Mouse (Mus musculus) limb, embryonic 14.5 days (tissue): ENCODE data around the gene Map7. TPM values are rescaled to one million over a fixed set of nuclear protein-coding genes. Genes with fewer than 3 reads are reported as not detected.

Experiments
- ATAC-seq: fragments of 200-750 bp; cut with Nextera tagmentation; 2 replicates; pipeline ENCODE4 v1.8.0; 2017; ENCODE audit warnings: low read depth, moderate number of reproducible peaks, moderate TSS enrichment; ENCODE audit not compliant: low FRiP score
- DNase-seq: peaks from one replicate; pipeline ENCODE4 v3.0.0-alpha.2; 2015; ENCODE audit warnings: low spot score
- H3K27ac ChIP-seq: fragments of 300-500 bp; sonication (generic); replicated peaks from 2 replicates; pipeline ENCODE4 v1.5.1; 2014; ENCODE audit warnings: low read depth, mild to moderate bottlenecking, low read length, moderate library complexity, mixed read lengths
- H3K27me3 ChIP-seq: fragments of 300-500 bp; sonication (generic); 2 replicates; pipeline ENCODE4 v1.6.1; 2014; ENCODE audit warnings: low read length, mixed read lengths; ENCODE audit not compliant: control insufficient read depth, insufficient read depth
- H3K36me3 ChIP-seq: fragments of 300-500 bp; sonication (generic); 2 replicates; pipeline ENCODE4 v1.6.1; 2014; ENCODE audit warnings: mild to moderate bottlenecking, low read length, moderate library complexity, mixed read lengths; ENCODE audit not compliant: control insufficient read depth, insufficient read depth
- H3K4me1 ChIP-seq: fragments of 300-500 bp; sonication (generic); 2 replicates; pipeline ENCODE4 v1.6.1; 2014; ENCODE audit warnings: antibody characterized with exemption, low read length, mixed read lengths; ENCODE audit not compliant: control insufficient read depth, insufficient read depth
- H3K4me2 ChIP-seq: fragments of 300-500 bp; sonication (generic); replicated peaks from 2 replicates; pipeline ENCODE4 v1.6.1; 2014; ENCODE audit warnings: low read depth, mild to moderate bottlenecking, low read length, moderate library complexity; ENCODE audit not compliant: severe bottlenecking
- H3K4me3 ChIP-seq: fragments of 300-500 bp; sonication (generic); replicated peaks from 2 replicates; pipeline ENCODE4 v1.5.1; 2014; ENCODE audit warnings: low read length
- H3K9ac ChIP-seq: fragments of 300-500 bp; sonication (generic); 2 replicates; pipeline ENCODE4 v1.6.1; 2014; ENCODE audit warnings: mild to moderate bottlenecking, low read depth, low read length, moderate library complexity; ENCODE audit not compliant: severe bottlenecking
- H3K9me3 ChIP-seq: fragments of 300-500 bp; sonication (generic); 2 replicates; pipeline ENCODE4 v1.6.1; 2016; ENCODE audit warnings: low read length; ENCODE audit not compliant: control insufficient read depth
- POLR2A ChIP-seq: fragments of 200-500 bp; IDR thresholded peaks from 2 replicates; pipeline ENCODE4 v1.8.0; 2012; ENCODE audit warnings: inconsistent platforms, mild to moderate bottlenecking, moderate library complexity, borderline replicate concordance; ENCODE audit not compliant: insufficient read depth, insufficient read length; ENCODE audit errors: extremely low read depth
- WGBS: fragments of 180-500 bp; shearing (Covaris S2); extraction: QIAGEN DNeasy Blood & Tissue Kit; methylation state at CpG from one replicate; pipeline ENCODE4 v1.1.7; 2014; 5-methylcytosine and 5-hydroxymethylcytosine counted together
- polyA plus RNA-seq, 2 experiments: library from polyadenylated mRNA; depleted of rRNA in 1 of 2; stranded (reverse) in 1 of 2; unstranded in 1 of 2; fragments of >200 nt; fragmentation: Nextera tagmentation in 1 of 2; extraction: Ambion mirVana in 1 of 2; gene quantifications; 2 replicates each; pipeline versions ENCODE4 v1.2.1 to v1.2.3; 2012 to 2014

Map7 gene
- polyA plus RNA-seq, 2 experiments: 6.2 to 9.7 TPM

GRCm38 (mm10) chr10:20299114-20299513 lies 150.8 kb downstream of the Map7 start:
- Histone ChIP-seq H3K9ac (no peak overlapping the region), H3K36me3 (no peaks in the 10 kb centered on the region), H3K9me3 (no peaks in the 10 kb centered on the region), H3K4me1 (no peaks in the 10 kb centered on the region), H3K27ac (no peak overlapping the region), H3K27me3 (no peaks in the 10 kb centered on the region), H3K4me2 (no peak overlapping the region), H3K4me3 (no peak overlapping the region)
- DNase-seq: no peak
- TF ChIP-seq POLR2A: no peak
- no peak for ATAC-seq
- 77% methylated on average over 5 of the region's 5 CpGs for WGBS

GRCm38 (mm10) chr10:20310969-20311769 lies 162.9 kb downstream of the Map7 start:
- Histone ChIP-seq H3K9ac (peak overlapping the region; percentile 96), H3K27ac (peak overlapping the region; percentile 99), H3K36me3 (0 out of 2 replicates have a peak, but pooled peaks cover 2% of the 10 kb centered on the region), H3K4me3 (peak overlapping the region; percentile 85), H3K4me1 (peaks cover 16% of the 10 kb centered on the region), H3K4me2 (peak overlapping the region; percentile 82), H3K27me3 (no peaks in the 10 kb centered on the region), H3K9me3 (no peaks in the 10 kb centered on the region)
- TF ChIP-seq POLR2A: no peak
- ATAC-seq: no peak
- no peak for DNase-seq
- 47% methylated on average over 11 of the region's 11 CpGs for WGBS

- Histone ChIP-seq H3K9me3 (no peaks in the 10 kb centered on the region), H3K27me3 (no peaks in the 10 kb centered on the region), H3K4me3 (peak within 1 kb of the TSS; percentile 85), H3K27ac (peak within 1 kb of the TSS; percentile 99), H3K36me3 (0 out of 2 replicates have a peak, but pooled peaks cover 2% of the 10 kb centered on the region), H3K4me2 (peak within 1 kb of the TSS; percentile 82), H3K4me1 (peaks cover 16% of the 10 kb centered on the region), H3K9ac (peak within 1 kb of the TSS; percentile 96)
- peak; percentile 71; the same call in 1 of the 2 replicates for TF ChIP-seq POLR2A
- DNase-seq: peak; percentile 100
- WGBS: 1% methylated on average over 67 of the region's 84 CpGs
- peak; percentile 98 for ATAC-seq
Measured at GRCm38 (mm10) chr10:20311918-20312735, 163.9 kb downstream of the Map7 start, which contains the start of gene Bclaf1. Bclaf1 (plus strand) TSS chr10:20312469.

- peak; percentile 75 for ATAC-seq
- H3K36me3 ChIP-seq: peaks cover 8% of the 10 kb centered on the region; the same call in 1 of the 2 replicates
- H3K9ac ChIP-seq: peak overlapping the region; percentile 96
- no peaks in the 10 kb centered on the region for H3K27me3 ChIP-seq
- no peaks in the 10 kb centered on the region for H3K9me3 ChIP-seq
- H3K4me2 ChIP-seq: peak overlapping the region; percentile 60
- H3K4me3 ChIP-seq: peak overlapping the region; percentile 85
- TF ChIP-seq POLR2A: no peak
- WGBS: under 1% methylated on average over 40 of the region's 54 CpGs
- H3K4me1 ChIP-seq: peaks cover 16% of the 10 kb centered on the region
- DNase-seq: peak; percentile 90
- peak overlapping the region; percentile 99 for H3K27ac ChIP-seq
Measured at GRCm38 (mm10) chr10:20312736-20313301, 164.5 kb downstream of the Map7 start.

- DNase-seq: no peak
- peak overlapping the region; percentile 60 for H3K4me2 ChIP-seq
- H3K27me3 ChIP-seq: no peaks in the 10 kb centered on the region
- ATAC-seq: no peak
- H3K9me3 ChIP-seq: no peaks in the 10 kb centered on the region
- 52% methylated on average over 13 of the region's 13 CpGs for WGBS
- peak overlapping the region; percentile 85 for H3K4me3 ChIP-seq
- H3K27ac ChIP-seq: no peak overlapping the region
- H3K4me1 ChIP-seq: peaks cover 16% of the 10 kb centered on the region
- H3K36me3 ChIP-seq: peaks cover 14% of the 10 kb centered on the region; the same call in 1 of the 2 replicates
- TF ChIP-seq POLR2A: no peak
- peak overlapping the region; percentile 96 for H3K9ac ChIP-seq
Measured at GRCm38 (mm10) chr10:20313447-20313846, 165.2 kb downstream of the Map7 start.
